Mouse (Mus musculus) left cerebral cortex, postnatal 14 days (tissue): ENCODE measurements around the gene Rhog. TPM values are rescaled to one million over a fixed set of nuclear protein-coding genes. Genes with fewer than 3 reads are reported as not detected.

ENCODE experiments used
- DNase-seq, 2 experiments: peaks; one replicate each; pipeline ENCODE4 v3.0.0; 2021 to 2022; ENCODE audit warnings: low spot score in 2 of 2, mixed read lengths in 1 of 2
- intact Hi-C: fragments of 180-260 bp; cut with DNase I; formaldehyde crosslinking; loops from one replicate; pipeline ENCODE4 v1.15.1; 2025
- total RNA-seq, 2 experiments: library from RNA; stranded (reverse); gene quantifications; 2 replicates each; pipeline ENCODE4 v1.2.3; 2021

Rhog gene
- total RNA-seq, 2 experiments from 2014 or later: 19.5 to 26.0 TPM

GRCm38 (mm10) chr7:102258189-102258588, 2.3 kb upstream of the Rhog start:
- peak; percentile 86 to 93 for DNase-seq
- intact Hi-C loops: no loop called here

GRCm38 (mm10) chr7:102256636-102257035, 782 bp upstream of the Rhog start:
- no peak for DNase-seq
- intact Hi-C loops: no loop called here

DNA sequence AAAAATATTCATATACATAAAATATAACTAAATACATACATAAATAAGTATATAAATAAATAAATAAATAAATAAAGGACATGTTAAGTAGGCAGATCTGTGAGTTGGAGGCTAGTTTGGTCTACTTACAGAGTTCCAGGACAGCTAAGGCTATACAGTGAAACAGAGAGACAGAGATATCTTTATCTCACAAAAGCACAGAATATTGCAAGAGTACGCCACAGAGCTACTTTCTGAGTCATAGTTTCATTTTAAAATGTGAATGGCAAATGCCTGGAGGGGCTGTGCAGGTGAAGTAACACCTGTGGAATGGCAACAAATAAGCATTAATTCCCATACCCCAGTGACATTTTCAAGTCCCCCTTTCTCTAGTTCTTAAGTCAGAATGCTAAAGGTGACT, 2.2 kb downstream of the Rhog start:
- intact Hi-C loops: loop anchor here (5.0 kb wide), 1 partner anchor 41 kb away; the partner anchor contains the start of genes Nup98 and Pgap2

GRCm38 (mm10) chr7:102250631-102251214, 5.1 kb downstream of the Rhog start:
- intact Hi-C loops: loop anchor here (5.0 kb wide), 1 partner anchor 38 kb away; the partner anchor contains the start of genes Nup98 and Pgap2
- DNase-seq: peak; percentile 85 to 87

More for the DNA sequence above, 2.2 kb downstream of the Rhog start:
- DNase-seq: no peak

DNA sequence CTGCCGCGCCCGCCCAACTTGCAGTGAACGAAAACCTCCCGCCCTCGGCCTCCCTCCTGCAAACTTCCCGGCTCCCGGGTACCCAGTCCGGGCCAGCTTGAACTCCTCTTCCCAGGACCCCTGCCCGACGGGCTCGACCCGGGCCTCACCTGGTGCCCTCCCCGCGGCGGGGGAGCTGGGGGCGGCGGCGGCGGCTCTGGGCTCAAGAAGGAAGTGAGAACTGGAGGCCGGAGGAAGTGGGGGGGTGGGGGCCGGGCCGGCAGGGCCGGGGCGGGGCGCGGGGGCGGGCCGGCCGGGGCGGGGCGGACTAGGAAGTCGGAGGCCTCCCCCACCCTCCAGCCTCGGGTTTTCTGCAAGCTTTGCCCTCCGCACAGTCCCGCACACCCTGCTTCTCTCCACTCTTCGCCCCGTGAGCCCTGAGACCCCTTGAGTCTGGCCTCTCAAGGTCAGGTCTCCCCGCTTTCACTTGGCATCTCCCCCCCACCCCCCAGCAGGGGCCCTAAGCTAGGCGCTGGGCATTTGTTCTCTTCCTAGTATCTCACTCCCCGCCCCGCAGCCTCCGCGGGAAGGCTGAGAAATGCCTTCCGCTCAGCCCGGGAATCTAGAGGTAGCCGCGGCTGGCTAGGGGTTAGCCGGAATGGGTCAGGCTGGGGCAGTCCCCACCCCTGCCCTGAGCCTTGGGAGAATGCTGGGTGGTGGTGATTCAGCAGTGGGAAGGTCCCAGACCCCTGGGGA, 5.8 kb downstream of the Rhog start:
- intact Hi-C loops: loop anchor here (5.0 to 10.0 kb wide), 2 partner anchors 38 to 595 kb away; partner anchors contain the start of genes Nup98 and Pgap2
- peak in 1 of 2 experiments; percentile 41 for DNase-seq

- intact Hi-C loops: loop anchor here (10.0 kb wide), 1 partner anchor 595 kb away; no protein-coding TSS in a partner anchor
- DNase-seq: no peak
These were observed 6.3 kb downstream of the Rhog start for GRCm38 (mm10) chr7:102249531-102249895.

- intact Hi-C loops: loop anchor here (10.0 kb wide), 1 partner anchor 594 kb away; no protein-coding TSS in a partner anchor
- DNase-seq: no peak
These were observed 7.0 kb downstream of the Rhog start for GRCm38 (mm10) chr7:102248691-102249404.

GRCm38 (mm10) chr7:102246956-102247797, 8.7 kb downstream of the Rhog start:
- peak in 1 of 2 experiments; percentile 15 for DNase-seq
- intact Hi-C loops: loop anchor here (10.0 kb wide), 1 partner anchor 592 kb away; no protein-coding TSS in a partner anchor

DNA sequence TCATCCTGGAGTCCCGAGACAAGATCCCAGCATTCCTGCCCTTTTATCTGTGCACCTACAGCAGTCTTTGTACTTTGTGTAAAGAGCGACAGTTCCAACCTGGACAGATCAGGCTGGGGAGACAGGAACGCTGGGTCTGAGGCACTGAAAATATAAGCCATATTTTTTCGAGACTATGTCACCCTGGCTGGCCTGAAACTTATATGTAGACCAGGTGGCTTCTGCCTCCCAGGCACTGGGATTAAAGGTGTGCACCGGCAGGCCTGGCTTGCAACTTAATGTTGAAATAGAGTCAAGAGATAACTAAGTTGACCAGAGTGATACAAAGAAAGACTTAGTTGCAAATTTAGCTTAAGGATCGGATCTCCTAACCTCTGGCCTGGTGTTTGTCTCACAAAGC, 9.6 kb downstream of the Rhog start:
- intact Hi-C loops: loop anchor here (10.0 kb wide), 1 partner anchor 591 kb away; no protein-coding TSS in a partner anchor
- DNase-seq: no peak

DNA sequence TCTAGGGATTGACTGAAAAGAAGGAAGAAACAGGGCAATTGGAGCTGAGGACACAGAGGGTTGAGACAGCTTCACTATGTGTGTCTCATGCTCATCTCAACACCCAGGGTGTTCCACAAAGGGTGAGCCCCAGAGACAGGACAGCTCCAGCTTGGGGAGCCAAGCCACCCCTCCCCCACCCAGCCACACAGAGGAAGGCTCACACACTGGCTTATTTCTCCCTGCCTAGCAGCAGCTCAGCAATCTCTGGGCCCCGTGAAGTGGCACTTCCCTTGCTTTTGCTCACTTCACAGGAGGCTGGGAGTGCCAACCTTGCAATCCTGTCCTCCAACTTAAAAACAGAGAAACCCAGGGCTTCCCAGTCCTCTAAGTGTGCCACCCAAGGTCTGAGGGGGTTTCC, 10.1 kb downstream of the Rhog start:
- intact Hi-C loops: loop anchor here (10.0 kb wide), 1 partner anchor 591 kb away; no protein-coding TSS in a partner anchor
- peak; percentile 20 to 44 for DNase-seq

- intact Hi-C loops: loop anchor here (10.0 kb wide), 1 partner anchor 590 kb away; no protein-coding TSS in a partner anchor
- DNase-seq: no peak
These were observed 10.9 kb downstream of the Rhog start for GRCm38 (mm10) chr7:102244782-102245535.

DNA sequence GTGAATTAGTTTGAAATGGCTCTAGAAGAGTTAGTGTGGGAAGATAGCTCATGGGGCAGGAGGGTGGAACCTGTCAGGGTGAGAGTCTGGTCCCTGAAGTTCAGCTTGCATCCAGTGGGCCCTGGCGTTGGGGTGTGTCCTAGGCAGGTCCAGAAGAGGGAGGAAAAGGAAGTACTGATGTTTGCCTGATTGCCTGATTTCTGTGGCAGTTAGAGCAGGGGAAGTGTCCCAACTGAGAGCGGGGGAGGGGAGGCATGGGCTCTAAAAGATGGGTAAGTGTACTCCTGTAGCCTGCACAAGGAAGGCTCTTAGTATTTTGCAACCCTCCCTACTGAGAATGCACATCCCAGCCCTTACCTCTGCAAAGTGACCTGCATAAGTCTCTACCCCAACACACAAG, 12.0 kb downstream of the Rhog start:
- intact Hi-C loops: loop anchor here (10.0 kb wide), 1 partner anchor 589 kb away; no protein-coding TSS in a partner anchor

GRCm38 (mm10) chr7:102242917-102243316, 12.9 kb downstream of the Rhog start:
- intact Hi-C loops: loop anchor here (10.0 kb wide), 1 partner anchor 588 kb away; no protein-coding TSS in a partner anchor
- no peak for DNase-seq

More for the DNA sequence above, 12.0 kb downstream of the Rhog start:
- no peak for DNase-seq

DNA sequence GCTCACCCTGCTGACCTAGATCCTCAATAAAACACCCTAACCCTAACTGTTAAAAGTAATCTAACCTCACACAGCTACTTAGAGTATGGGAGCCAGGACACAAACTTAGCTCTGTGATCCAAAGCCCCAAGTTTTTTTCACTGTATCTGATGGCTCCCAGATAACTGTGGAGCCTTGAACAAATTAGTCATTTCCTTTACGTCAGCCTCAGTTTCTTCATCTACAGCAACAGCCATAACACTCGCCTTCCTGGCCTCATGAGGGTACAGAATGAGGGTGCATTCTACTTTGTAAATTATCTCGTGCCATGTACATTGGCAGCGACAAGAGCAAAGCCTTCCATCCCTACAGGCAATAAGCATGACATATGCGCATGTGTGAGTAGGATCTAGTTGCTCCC, 13.5 kb downstream of the Rhog start:
- DNase-seq: no peak
- intact Hi-C loops: loop anchor here (10.0 kb wide), 1 partner anchor 588 kb away; no protein-coding TSS in a partner anchor

- no peak for DNase-seq
- intact Hi-C loops: no loop called here
These were observed 16.3 kb downstream of the Rhog start for GRCm38 (mm10) chr7:102239591-102239990.

GRCm38 (mm10) chr7:102238686-102239286, 17.1 kb downstream of the Rhog start:
- DNase-seq: no peak
- intact Hi-C loops: no loop called here

GRCm38 (mm10) chr7:102233059-102233458, 22.8 kb downstream of the Rhog start:
- intact Hi-C loops: no loop called here
- no peak for DNase-seq

GRCm38 (mm10) chr7:102229814-102230213, 26.0 kb downstream of the Rhog start:
- intact Hi-C loops: no loop called here

More at GRCm38 (mm10) chr7:102229814-102230213, 26.0 kb downstream of the Rhog start:
- no peak for DNase-seq
